Mouse (Mus musculus): ENCODE data around the gene Golph3l. TPM values are rescaled to one million over a fixed set of nuclear protein-coding genes. Genes with fewer than 3 reads are reported as not detected.
A peak's percentile ranks its signal among the peaks of the same experiment; 100 is the strongest.

Golph3l gene
- polyA plus RNA-seq, 1 experiment from 2014 or later, result 33.6 TPM

DNA sequence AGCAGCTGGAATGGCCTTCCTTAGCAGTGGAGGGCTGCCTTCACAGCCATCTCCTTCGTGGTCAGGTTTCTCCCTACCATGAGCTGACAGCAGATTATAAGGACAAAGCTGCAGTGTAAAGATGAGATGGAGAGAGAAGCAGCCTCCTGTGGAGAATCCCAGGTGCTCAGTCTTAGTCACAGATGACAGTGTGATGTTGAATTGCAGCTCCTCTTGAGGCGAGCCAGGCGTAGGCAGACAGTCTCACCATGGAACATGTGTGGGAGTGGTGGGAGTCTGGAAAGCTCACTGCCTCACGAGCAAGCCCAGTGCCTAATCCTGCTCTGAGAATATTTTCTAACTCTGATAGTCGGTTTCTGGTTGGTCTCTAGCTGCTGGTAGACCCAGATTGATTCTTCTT is 39.0 kb downstream of the Golph3l start:
- no peak overlapping the region for H3K4me2 ChIP-seq (replicated peaks)
- peaks cover 17% of the 10 kb centered on the region for H3K4me1 ChIP-seq
- no peaks in the 10 kb centered on the region for H3K9me3 ChIP-seq
- WGBS, result 95% methylated on average over 5 of the region's 5 CpGs
- H3K27me3 ChIP-seq, result no peaks in the 10 kb centered on the region
- ATAC-seq (ENCODE audit: low FRiP score, low read depth), result no peak
- peaks cover 62% of the 10 kb centered on the region for H3K36me3 ChIP-seq
- H3K4me3 ChIP-seq, result no peak overlapping the region
- H3K9ac ChIP-seq, result no peak overlapping the region
- no peak overlapping the region for H3K27ac ChIP-seq

DNA sequence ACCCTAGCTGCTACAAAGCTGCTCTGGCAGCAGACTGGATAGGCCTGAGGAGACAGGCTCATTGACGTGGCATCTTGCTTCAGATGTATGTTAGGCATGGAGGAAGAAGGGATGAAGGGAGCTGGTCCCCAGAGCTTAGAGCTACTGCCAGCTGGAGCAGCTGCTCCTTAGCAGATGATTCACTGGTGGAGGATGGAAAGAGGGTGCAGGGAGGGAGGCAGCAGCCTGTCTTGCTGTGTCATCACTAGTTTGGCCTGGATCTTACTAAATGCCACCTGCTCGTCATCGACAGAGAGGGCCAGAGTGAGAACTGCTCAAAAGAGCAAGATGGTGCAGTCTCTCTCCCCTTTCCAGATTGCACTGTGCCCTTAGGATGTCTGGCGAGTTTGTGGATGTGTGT is 41.0 kb downstream of the Golph3l start:
- H3K27ac ChIP-seq, result no peak overlapping the region
- H3K27me3 ChIP-seq, result no peaks in the 10 kb centered on the region
- H3K4me2 ChIP-seq (replicated peaks), result no peak overlapping the region
- no peak overlapping the region for H3K9ac ChIP-seq
- WGBS, result 83% methylated on average over 4 of the region's 4 CpGs
- no peaks in the 10 kb centered on the region for H3K9me3 ChIP-seq
- ATAC-seq (ENCODE audit: low FRiP score, low read depth), result no peak
- H3K4me3 ChIP-seq, result no peak overlapping the region
- peaks cover 8% of the 10 kb centered on the region for H3K4me1 ChIP-seq
- peaks cover 79% of the 10 kb centered on the region for H3K36me3 ChIP-seq

DNA sequence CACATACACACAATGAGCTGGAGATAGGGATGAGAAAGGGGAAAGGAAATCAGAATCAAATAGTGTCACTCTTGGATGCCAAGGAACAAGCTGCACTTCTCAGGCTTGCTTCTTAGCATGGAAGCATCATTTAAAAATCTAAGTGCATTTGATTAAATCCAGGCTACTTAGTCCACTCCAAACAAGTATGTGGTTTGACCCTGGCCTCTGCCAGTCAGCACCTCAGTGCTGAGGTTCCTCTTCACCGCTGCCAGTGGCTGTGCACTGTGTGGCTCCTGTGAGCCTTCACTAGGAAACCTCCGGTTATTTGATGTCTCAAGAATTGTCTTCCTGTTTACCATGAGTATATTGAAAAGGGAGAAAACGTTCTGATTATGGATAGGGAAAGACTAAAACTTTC is 42.1 kb downstream of the Golph3l start:
- WGBS, result 87% methylated on average over 3 of the region's 3 CpGs
- Histone ChIP-seq H3K9ac (no peak overlapping the region), H3K27ac (no peak overlapping the region), H3K36me3 (peaks cover 90% of the 10 kb centered on the region), H3K27me3 (no peaks in the 10 kb centered on the region), H3K4me3 (no peak overlapping the region), H3K9me3 (no peaks in the 10 kb centered on the region), H3K4me2 (replicated peaks) (no peak overlapping the region), H3K4me1 (peaks cover 5% of the 10 kb centered on the region)
- no peak for ATAC-seq (ENCODE audit: low FRiP score, low read depth)

DNA sequence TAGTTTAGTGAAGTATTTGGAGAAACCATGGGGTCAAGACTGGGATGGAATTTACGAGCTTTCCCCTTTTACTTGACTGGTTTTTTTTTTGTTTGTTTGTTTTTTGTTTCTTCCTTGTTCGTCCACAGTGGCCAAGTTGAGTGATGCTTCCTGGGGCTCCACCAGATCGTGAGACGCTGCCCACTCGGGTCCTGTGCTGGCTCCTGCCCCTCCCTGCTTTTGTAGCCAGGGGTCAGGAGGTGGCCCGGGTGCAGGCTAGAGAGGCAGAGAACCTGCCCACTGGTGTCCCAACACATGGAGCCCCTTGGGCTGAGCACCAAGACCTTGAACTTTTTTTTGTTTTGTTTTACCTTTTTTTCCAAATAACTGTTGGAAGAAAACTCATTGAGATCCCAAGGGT is 42.6 kb downstream of the Golph3l start:
- Histone ChIP-seq H3K27ac (no peak overlapping the region), H3K9me3 (no peaks in the 10 kb centered on the region), H3K27me3 (no peaks in the 10 kb centered on the region), H3K4me3 (no peak overlapping the region), H3K4me2 (replicated peaks) (no peak overlapping the region), H3K36me3 (peaks cover 93% of the 10 kb centered on the region), H3K4me1 (peaks cover under 1% of the 10 kb centered on the region), H3K9ac (no peak overlapping the region)
- no peak for ATAC-seq (ENCODE audit: low FRiP score, low read depth)
- WGBS, result 80% methylated on average over 6 of the region's 6 CpGs

DNA sequence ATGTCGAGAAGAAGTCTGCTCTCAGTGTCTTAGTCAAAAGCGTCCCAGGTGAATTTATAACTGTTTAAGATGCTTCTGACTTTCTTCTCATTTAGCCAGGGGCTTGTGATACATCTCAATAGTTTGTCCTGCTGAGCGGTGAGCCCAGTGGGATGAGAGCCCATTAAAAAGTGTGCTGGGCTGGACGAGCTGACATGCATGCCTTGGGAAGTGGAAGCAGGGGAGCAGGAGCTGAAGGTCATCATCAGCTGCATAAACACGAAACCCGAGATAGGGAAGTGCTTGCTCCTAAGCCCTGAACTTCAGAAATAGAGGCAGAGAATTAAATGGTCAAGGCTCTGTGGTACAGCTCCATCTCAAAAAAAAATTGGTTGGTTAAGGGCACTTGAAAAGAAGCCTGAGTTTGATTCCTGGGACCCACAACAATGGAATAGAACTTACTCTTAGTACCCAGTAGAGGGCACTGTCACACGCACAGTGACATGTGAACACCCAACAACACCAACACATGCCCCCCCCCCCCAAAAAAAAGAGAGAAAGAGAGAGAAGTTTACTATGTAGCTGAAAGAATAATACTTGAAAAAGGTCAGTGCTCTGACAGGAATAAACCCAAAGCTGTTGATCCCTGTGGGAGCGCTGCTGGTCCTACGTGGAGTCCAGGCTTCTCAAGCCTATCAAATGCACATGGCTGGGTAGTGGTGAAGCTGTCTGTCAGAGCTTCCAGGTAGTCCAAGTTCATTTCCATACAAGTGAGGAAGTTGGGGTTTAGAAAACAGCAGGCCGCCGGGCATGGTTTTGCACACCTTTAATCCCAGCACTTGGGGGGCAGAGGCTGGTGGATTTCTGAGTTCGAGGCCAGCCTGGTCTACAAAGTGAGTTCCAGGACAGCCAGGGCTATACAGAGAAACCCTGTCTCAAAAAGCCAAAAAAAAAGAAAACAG is 44.2 kb downstream of the Golph3l start:
- no peak for ATAC-seq (ENCODE audit: low FRiP score, low read depth)
- Histone ChIP-seq H3K9ac (no peak overlapping the region), H3K36me3 (peaks cover 95% of the 10 kb centered on the region), H3K4me3 (no peak overlapping the region), H3K9me3 (no peaks in the 10 kb centered on the region), H3K4me1 (no peaks in the 10 kb centered on the region), H3K27me3 (no peaks in the 10 kb centered on the region), H3K4me2 (replicated peaks) (no peak overlapping the region), H3K27ac (0 out of 2 replicates have a peak overlapping the region, but pooled peaks have one; percentile 2)
- WGBS, result 77% methylated on average over 12 of the region's 12 CpGs

DNA sequence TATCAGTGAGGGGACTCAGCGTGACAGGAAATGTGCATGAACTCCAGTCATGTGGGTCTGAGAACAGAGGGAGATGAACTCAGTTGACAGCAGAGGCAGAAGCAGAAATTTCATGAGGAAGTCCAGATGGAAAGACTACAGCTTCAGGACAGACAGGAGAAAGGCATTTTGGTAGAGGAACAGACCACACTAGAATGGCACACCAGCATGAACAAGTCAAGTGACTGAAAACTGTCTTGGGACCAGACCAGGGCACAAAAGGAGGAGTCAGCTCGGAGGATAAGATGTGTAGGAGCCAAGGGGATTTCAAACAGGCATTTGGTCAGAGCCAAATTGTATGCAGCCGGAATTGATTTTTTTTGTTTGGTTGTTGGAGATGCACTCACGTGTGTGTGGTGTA is 46.9 kb downstream of the Golph3l start:
- ATAC-seq (ENCODE audit: low FRiP score, low read depth), result no peak
- H3K27ac ChIP-seq, result no peak overlapping the region
- H3K4me3 ChIP-seq, result no peak overlapping the region
- no peaks in the 10 kb centered on the region for H3K9me3 ChIP-seq
- no peaks in the 10 kb centered on the region for H3K4me1 ChIP-seq
- no peak overlapping the region for H3K9ac ChIP-seq
- H3K27me3 ChIP-seq, result no peaks in the 10 kb centered on the region
- peaks cover 84% of the 10 kb centered on the region for H3K36me3 ChIP-seq
- H3K4me2 ChIP-seq (replicated peaks), result no peak overlapping the region
- 81% methylated on average over 4 of the region's 4 CpGs for WGBS

DNA sequence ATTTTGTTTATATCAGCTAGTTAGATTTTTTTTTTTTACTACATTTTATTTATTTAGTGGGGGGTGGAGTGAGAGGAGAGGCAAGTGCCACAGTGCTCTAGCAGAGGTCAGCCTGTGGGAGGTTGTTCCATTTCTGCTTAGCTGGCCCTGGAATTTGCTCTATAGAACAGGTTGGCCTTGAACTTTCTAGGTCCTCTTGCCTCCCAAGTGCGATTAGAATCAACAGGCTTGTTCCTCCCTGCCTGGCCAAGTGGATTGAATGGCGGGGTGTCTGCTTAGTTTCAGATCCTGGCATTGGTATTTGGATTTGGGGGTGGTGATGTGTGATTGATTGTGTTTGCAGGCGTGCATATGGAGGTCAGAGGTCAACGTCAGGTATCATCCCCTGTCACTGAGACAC is 47.3 kb downstream of the Golph3l start:
- Histone ChIP-seq H3K36me3 (peaks cover 80% of the 10 kb centered on the region), H3K4me2 (replicated peaks) (no peak overlapping the region), H3K9me3 (no peaks in the 10 kb centered on the region)

DNA sequence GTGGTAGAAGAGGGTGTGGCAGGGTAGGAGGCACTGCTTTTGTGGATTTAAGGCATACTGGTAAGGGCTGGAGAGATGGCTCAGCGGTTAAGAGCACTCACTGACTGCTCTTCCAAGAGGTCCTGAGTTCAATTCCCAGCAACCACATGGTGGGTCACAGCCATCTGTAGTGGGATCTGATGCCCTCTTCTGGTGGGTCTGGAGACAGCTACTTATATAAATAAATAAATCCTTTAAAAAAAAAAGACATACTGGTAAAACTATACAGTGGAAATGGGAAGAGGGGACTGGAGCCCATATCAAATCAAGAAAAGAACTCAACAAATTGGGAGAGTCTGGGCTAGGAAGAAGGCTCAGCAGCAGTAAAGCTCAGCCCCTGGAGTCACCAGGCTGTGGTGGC is 51.0 kb downstream of the Golph3l start:
- peaks cover 47% of the 10 kb centered on the region for H3K36me3 ChIP-seq
- H3K4me3 ChIP-seq, result no peak overlapping the region
- H3K27ac ChIP-seq, result no peak overlapping the region
- H3K27me3 ChIP-seq, result no peaks in the 10 kb centered on the region
- no peak overlapping the region for H3K4me2 ChIP-seq (replicated peaks)
- H3K9me3 ChIP-seq, result no peaks in the 10 kb centered on the region
- no peaks in the 10 kb centered on the region for H3K4me1 ChIP-seq
- no peak overlapping the region for H3K9ac ChIP-seq
- no peak for ATAC-seq (ENCODE audit: low FRiP score, low read depth)
- 100% methylated on average over 1 of the region's 1 CpGs for WGBS

More for the DNA sequence above, 47.3 kb downstream of the Golph3l start:
- Histone ChIP-seq H3K9ac (no peak overlapping the region), H3K4me3 (no peak overlapping the region), H3K27ac (no peak overlapping the region), H3K4me1 (no peaks in the 10 kb centered on the region), H3K27me3 (no peaks in the 10 kb centered on the region)
- WGBS, result 82% methylated on average over 4 of the region's 4 CpGs
- ATAC-seq (ENCODE audit: low FRiP score, low read depth), result no peak

DNA sequence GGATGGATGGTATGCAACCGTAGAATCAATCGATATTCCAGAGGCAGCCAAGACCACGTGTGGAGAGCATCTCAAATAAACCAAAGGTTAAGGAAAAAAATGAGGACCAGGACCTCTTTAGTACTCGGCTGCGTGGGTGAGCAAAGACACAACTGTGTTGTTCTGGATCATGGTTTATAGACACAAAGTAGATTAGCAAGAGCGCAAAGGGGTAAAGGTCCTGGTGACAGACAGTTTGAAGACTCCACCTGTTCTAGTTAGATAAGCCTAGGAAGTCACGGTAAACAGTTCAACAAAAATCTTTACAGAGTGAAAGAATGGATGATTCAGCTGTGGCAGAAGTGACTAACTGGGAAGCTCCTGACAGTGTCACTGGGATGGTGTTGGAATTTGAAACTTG is 54.4 kb downstream of the Golph3l start:
- 87% methylated on average over 7 of the region's 7 CpGs for WGBS
- Histone ChIP-seq H3K36me3 (peaks cover 15% of the 10 kb centered on the region), H3K4me1 (no peaks in the 10 kb centered on the region), H3K27ac (no peak overlapping the region), H3K9me3 (no peaks in the 10 kb centered on the region), H3K27me3 (no peaks in the 10 kb centered on the region), H3K4me2 (replicated peaks) (no peak overlapping the region), H3K4me3 (no peak overlapping the region), H3K9ac (no peak overlapping the region)
- no peak for ATAC-seq (ENCODE audit: low FRiP score, low read depth)

DNA sequence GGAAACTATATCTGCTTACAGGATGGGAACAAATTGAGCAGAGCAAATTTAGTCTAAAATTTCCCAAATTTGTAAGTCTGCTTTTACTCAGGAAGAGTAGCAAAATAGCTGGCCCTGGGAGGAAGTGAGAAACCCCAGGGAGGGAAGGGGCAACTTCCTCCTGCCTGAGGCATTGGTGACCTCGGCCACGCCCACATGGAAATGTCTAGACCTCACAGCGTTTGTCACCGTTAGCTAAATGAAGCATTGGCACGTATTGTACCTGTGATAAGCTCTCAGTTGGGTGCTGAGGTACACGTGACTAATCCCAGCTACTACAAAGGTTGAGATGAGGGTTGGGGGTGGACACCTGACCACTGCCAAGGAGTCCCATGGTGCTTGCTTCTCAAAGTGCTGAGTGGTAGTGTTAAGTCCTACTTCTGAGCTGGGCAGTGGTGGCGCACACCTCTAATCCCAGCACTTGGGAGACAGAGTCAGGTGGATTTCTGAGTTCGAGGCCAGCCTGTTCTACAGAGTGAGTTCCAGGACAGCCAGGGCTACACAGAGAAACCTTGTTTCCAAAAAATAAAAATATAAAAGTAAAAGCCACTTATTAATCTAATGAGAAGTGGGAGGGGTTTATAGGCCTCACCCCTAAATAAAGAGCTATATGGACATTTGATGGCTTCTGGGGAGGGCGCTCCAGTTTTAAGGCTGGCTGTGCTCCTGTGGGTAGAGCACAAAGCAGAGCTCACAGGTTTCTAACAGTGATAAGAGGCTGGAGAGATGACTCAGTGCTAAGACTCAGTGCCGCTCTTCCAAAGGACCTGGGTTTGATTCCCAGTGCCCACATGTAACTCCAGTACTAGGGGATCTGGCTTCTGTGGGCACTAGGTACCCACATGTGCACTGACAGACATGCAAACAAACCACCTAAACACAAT is 56.8 kb downstream of the Golph3l start:
- no peak for ATAC-seq (ENCODE audit: low FRiP score, low read depth)
- Histone ChIP-seq H3K9ac (no peak overlapping the region), H3K4me2 (replicated peaks) (no peak overlapping the region), H3K27ac (no peak overlapping the region), H3K27me3 (no peaks in the 10 kb centered on the region), H3K4me3 (no peak overlapping the region), H3K4me1 (no peaks in the 10 kb centered on the region), H3K36me3 (no peaks in the 10 kb centered on the region), H3K9me3 (no peaks in the 10 kb centered on the region)
- 66% methylated on average over 10 of the region's 10 CpGs for WGBS

DNA sequence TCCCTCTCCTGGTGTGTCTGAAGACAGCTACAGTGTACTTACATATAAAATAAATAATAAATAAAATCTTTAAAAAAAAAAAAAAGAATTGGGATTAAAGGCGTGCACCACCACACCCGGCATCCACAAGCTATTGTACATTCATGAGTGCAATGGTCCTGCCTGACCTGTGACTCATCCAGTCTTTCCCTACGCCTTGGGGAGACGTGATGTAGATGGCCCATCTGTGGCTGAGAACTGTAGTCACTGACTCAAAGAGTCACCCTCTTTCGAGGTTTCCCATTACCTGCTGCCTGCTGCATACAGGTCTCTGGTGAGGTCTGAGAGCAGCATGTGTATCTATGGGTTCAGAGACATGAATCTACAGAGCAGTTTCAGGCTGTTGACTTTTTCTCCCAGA is 59.3 kb downstream of the Golph3l start:
- H3K4me3 ChIP-seq, result no peak overlapping the region
- no peak overlapping the region for H3K9ac ChIP-seq
- H3K4me1 ChIP-seq, result peaks cover 8% of the 10 kb centered on the region
- no peak overlapping the region for H3K4me2 ChIP-seq (replicated peaks)
- no peaks in the 10 kb centered on the region for H3K36me3 ChIP-seq
- no peaks in the 10 kb centered on the region for H3K9me3 ChIP-seq
- no peak for ATAC-seq (ENCODE audit: low FRiP score, low read depth)
- no peak overlapping the region for H3K27ac ChIP-seq
- 91% methylated on average over 5 of the region's 5 CpGs for WGBS
- no peaks in the 10 kb centered on the region for H3K27me3 ChIP-seq

Data from limb, embryonic 13.5 days (tissue).